Mouse (Mus musculus) midbrain, embryonic 16.5 days (tissue): Measurements from ENCODE around the gene Fgfr2. TPM values are rescaled to one million over a fixed set of nuclear protein-coding genes. Genes with fewer than 3 reads are reported as not detected.

Source experiments
- ATAC-seq: fragments of 200-750 bp; cut with Nextera tagmentation; 2 replicates; pipeline ENCODE4 v1.8.0; 2017; ENCODE audit warnings: moderate TSS enrichment
- H3K27ac ChIP-seq: fragments of 300-500 bp; sonication (generic); 2 replicates; pipeline ENCODE4 v1.5.1; 2014; ENCODE audit warnings: mild to moderate bottlenecking, low read length, mixed read lengths
- H3K27me3 ChIP-seq: fragments of 300-500 bp; sonication (generic); 2 replicates; pipeline ENCODE4 v1.6.1; 2014; ENCODE audit warnings: low read depth, low read length, mixed read lengths; ENCODE audit not compliant: control insufficient read depth, insufficient read depth
- H3K36me3 ChIP-seq: fragments of 300-500 bp; sonication (generic); 2 replicates; pipeline ENCODE4 v1.6.1; 2014; ENCODE audit warnings: mild to moderate bottlenecking, low read length, moderate library complexity, mixed read lengths; ENCODE audit not compliant: control insufficient read depth, insufficient read depth
- H3K4me1 ChIP-seq: fragments of 300-500 bp; sonication (generic); 2 replicates; pipeline ENCODE4 v1.6.1; 2014; ENCODE audit warnings: mild to moderate bottlenecking, low read length, mixed read lengths; ENCODE audit not compliant: control insufficient read depth, insufficient read depth
- H3K4me2 ChIP-seq: fragments of 300-500 bp; sonication (generic); 2 replicates; pipeline ENCODE4 v1.6.1; 2014; ENCODE audit warnings: mild to moderate bottlenecking, low read length, mixed read lengths
- H3K4me3 ChIP-seq: fragments of 300-500 bp; sonication (generic); 2 replicates; pipeline ENCODE4 v1.5.1; 2014; ENCODE audit warnings: low read depth, mild to moderate bottlenecking, low read length, moderate library complexity, mixed read lengths
- H3K9ac ChIP-seq: fragments of 300-500 bp; sonication (generic); 2 replicates; pipeline ENCODE4 v1.6.1; 2014; ENCODE audit warnings: low read depth, low read length, mixed read lengths
- H3K9me3 ChIP-seq: fragments of 300-500 bp; sonication (generic); replicated peaks from 2 replicates; pipeline ENCODE4 v1.6.1; 2014; ENCODE audit warnings: mild to moderate bottlenecking, low read length, mixed read lengths; ENCODE audit not compliant: control insufficient read depth, poor library complexity, severe bottlenecking
- WGBS: fragments of 180-500 bp; shearing (Covaris S2); extraction: QIAGEN DNeasy Blood & Tissue Kit; methylation state at CpG from one replicate; pipeline ENCODE4 v1.1.7; 2014; 5-methylcytosine and 5-hydroxymethylcytosine counted together
- polyA plus RNA-seq: library from polyadenylated mRNA; unstranded; fragments of >200 nt; fragmentation: Nextera tagmentation; extraction: Ambion mirVana; gene quantifications from 2 replicates; pipeline ENCODE4 v1.2.1, GENCODE M21; 2015

The Fgfr2 gene
- polyA plus RNA-seq, 1 experiment from 2014 or later = 23.8 TPM

- Histone ChIP-seq H3K9ac (no peak overlapping the region), H3K4me1 (peaks cover 2% of the 10 kb centered on the region; the same call in 1 of the 2 replicates), H3K36me3 (no peaks in the 10 kb centered on the region), H3K4me2 (no peak overlapping the region), H3K4me3 (no peak overlapping the region), H3K27ac (no peak overlapping the region), H3K27me3 (peaks cover 11% of the 10 kb centered on the region), H3K9me3 (no peaks in the 10 kb centered on the region; the same call in 1 of the 2 replicates)
- no peak for ATAC-seq
- WGBS = 88% methylated on average over 9 of the region's 9 CpGs
Measured at GRCm38 (mm10) chr7:130374311-130374710, 2748.8 kb downstream of the Fgfr2 start.

- Histone ChIP-seq H3K9me3 (no peaks in the 10 kb centered on the region; the same call in 1 of the 2 replicates), H3K27me3 (peaks cover 11% of the 10 kb centered on the region), H3K4me3 (peak overlapping the region; percentile 6; the same call in 1 of the 2 replicates), H3K9ac (no peak overlapping the region), H3K4me2 (peak overlapping the region; percentile 45), H3K36me3 (no peaks in the 10 kb centered on the region), H3K27ac (peak overlapping the region; percentile 58; the same call in 1 of the 2 replicates), H3K4me1 (peaks cover 23% of the 10 kb centered on the region)
- peak; percentile 57 for ATAC-seq
- 5% methylated on average over 20 of the region's 24 CpGs for WGBS
Measured at GRCm38 (mm10) chr7:130368827-130369641, 2754.1 kb downstream of the Fgfr2 start.

GRCm38 (mm10) chr7:130368036-130368826 lies 2754.9 kb downstream of the Fgfr2 start:
- peaks cover 23% of the 10 kb centered on the region for H3K4me1 ChIP-seq
- no peak overlapping the region for H3K4me3 ChIP-seq
- 0 out of 2 replicates have a peak, but pooled peaks have one; percentile 21 for ATAC-seq
- peak overlapping the region; percentile 45 for H3K4me2 ChIP-seq
- WGBS = 10% methylated on average over 13 of the region's 13 CpGs
- peaks cover 9% of the 10 kb centered on the region for H3K27me3 ChIP-seq
- peak overlapping the region; percentile 58; the same call in 1 of the 2 replicates for H3K27ac ChIP-seq
- H3K9me3 ChIP-seq = no peaks in the 10 kb centered on the region; the same call in 1 of the 2 replicates
- H3K9ac ChIP-seq = no peak overlapping the region
- H3K36me3 ChIP-seq = no peaks in the 10 kb centered on the region

- ATAC-seq = peak; percentile 68
- Histone ChIP-seq H3K27ac (0 out of 2 replicates have a peak overlapping the region, but pooled peaks have one; percentile 13), H3K9ac (no peak overlapping the region), H3K9me3 (no peaks in the 10 kb centered on the region; the same call in 1 of the 2 replicates), H3K4me1 (peaks cover 23% of the 10 kb centered on the region), H3K4me3 (no peak overlapping the region), H3K4me2 (no peak overlapping the region), H3K27me3 (peaks cover 9% of the 10 kb centered on the region), H3K36me3 (no peaks in the 10 kb centered on the region)
- WGBS = 5% methylated on average over 12 of the region's 12 CpGs
Measured at GRCm38 (mm10) chr7:130367222-130368035, 2755.7 kb downstream of the Fgfr2 start.

GRCm38 (mm10) chr7:130365711-130366110 lies 2757.4 kb downstream of the Fgfr2 start:
- H3K36me3 ChIP-seq = no peaks in the 10 kb centered on the region
- no peak overlapping the region for H3K4me3 ChIP-seq
- no peak for ATAC-seq
- H3K9ac ChIP-seq = no peak overlapping the region
- H3K9me3 ChIP-seq = no peaks in the 10 kb centered on the region
- WGBS = 97% methylated on average over 10 of the region's 10 CpGs
- H3K4me1 ChIP-seq = peaks cover 23% of the 10 kb centered on the region
- H3K27ac ChIP-seq = no peak overlapping the region
- H3K4me2 ChIP-seq = no peak overlapping the region
- peaks cover 9% of the 10 kb centered on the region for H3K27me3 ChIP-seq

GRCm38 (mm10) chr7:130340412-130341152 lies 2782.6 kb downstream of the Fgfr2 start:
- Histone ChIP-seq H3K4me3 (no peak overlapping the region), H3K9me3 (no peaks in the 10 kb centered on the region), H3K9ac (no peak overlapping the region), H3K4me2 (no peak overlapping the region), H3K27ac (no peak overlapping the region), H3K36me3 (no peaks in the 10 kb centered on the region), H3K4me1 (no peaks in the 10 kb centered on the region), H3K27me3 (no peaks in the 10 kb centered on the region)
- no peak for ATAC-seq
- 73% methylated on average over 6 of the region's 6 CpGs for WGBS

GRCm38 (mm10) chr7:130337601-130338000 lies 2785.5 kb downstream of the Fgfr2 start:
- H3K9ac ChIP-seq = no peak overlapping the region

GRCm38 (mm10) chr7:130335440-130336051 lies 2787.6 kb downstream of the Fgfr2 start:
- no peak overlapping the region for H3K4me3 ChIP-seq
- H3K4me2 ChIP-seq = no peak overlapping the region
- H3K27ac ChIP-seq = no peak overlapping the region
- H3K9me3 ChIP-seq = no peaks in the 10 kb centered on the region
- ATAC-seq = no peak
- H3K36me3 ChIP-seq = no peaks in the 10 kb centered on the region
- WGBS = 56% methylated on average over 4 of the region's 4 CpGs
- H3K27me3 ChIP-seq = no peaks in the 10 kb centered on the region
- no peaks in the 10 kb centered on the region for H3K4me1 ChIP-seq
- H3K9ac ChIP-seq = no peak overlapping the region

More at GRCm38 (mm10) chr7:130337601-130338000, 2785.5 kb downstream of the Fgfr2 start:
- WGBS = 97% methylated on average over 7 of the region's 7 CpGs
- H3K4me2 ChIP-seq = no peak overlapping the region
- H3K4me3 ChIP-seq = no peak overlapping the region
- no peaks in the 10 kb centered on the region for H3K4me1 ChIP-seq
- no peaks in the 10 kb centered on the region for H3K9me3 ChIP-seq
- H3K27ac ChIP-seq = no peak overlapping the region
- no peak for ATAC-seq
- H3K27me3 ChIP-seq = no peaks in the 10 kb centered on the region
- H3K36me3 ChIP-seq = no peaks in the 10 kb centered on the region
